Mouse (Mus musculus): Measurements from ENCODE around the gene Mip.
"Not testable (repeated sequence)": the region's sequence is repeated elsewhere in the genome, so short reads cannot be mapped to it uniquely, and the experiment has no call there.

Mip gene

DNA sequence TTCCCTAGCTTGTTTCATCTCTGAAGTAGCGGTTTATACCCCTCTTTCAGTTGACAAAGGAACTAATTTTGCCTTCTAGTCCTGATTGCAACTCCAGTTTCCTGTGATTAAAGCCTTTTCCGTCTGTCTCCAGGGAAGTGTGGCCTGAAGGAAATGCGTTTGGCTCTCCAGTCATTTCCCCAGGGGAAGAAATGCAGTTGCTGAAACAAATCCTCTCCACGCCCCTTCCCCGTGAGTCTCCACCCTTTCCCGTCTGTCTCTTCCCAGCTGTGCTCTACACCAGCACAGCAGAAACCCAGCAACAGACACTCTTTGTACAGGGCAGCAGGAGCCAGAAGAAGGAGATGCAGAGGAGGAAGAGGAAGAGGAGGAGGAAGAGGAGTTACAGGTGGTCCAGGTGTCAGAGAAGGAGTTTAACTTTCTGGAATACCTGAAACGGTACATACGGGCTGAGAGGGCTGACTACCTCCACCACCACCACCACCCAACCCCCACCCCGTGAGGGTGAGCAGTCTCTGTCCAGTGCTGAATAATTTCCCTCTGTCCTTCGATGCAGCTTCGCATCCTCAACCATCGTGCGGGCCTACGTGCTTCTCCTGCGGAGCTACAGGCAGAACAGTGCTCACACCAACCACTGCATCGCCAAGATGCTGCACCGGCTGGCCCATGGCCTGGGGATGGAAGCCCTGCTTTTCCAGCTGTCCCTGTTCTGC lies 21.5 kb downstream of the Mip start:
- DNase-seq (ENCODE audit: low spot score): no peak

DNA sequence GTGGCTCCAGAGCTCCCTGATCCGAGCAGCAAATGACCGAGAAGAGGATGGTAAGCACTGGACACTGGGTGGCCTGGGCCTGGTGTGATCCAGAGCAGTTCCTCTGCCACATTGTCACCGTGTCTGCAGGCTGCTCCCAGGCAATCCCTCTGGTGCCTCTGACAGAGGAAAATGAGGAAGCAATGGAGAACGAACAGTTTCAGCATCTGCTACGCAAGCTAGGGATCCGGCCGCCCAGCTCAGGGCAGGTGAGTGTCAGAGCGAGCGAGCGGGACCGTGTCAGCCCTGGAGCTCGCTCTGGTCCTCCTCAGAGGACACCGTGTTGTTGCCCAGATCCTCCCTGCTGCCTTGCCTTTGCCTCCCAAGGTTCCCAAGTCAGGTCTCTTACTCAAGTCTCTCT lies 24.9 kb downstream of the Mip start:
- DNase-seq (ENCODE audit: low spot score): no peak

DNA sequence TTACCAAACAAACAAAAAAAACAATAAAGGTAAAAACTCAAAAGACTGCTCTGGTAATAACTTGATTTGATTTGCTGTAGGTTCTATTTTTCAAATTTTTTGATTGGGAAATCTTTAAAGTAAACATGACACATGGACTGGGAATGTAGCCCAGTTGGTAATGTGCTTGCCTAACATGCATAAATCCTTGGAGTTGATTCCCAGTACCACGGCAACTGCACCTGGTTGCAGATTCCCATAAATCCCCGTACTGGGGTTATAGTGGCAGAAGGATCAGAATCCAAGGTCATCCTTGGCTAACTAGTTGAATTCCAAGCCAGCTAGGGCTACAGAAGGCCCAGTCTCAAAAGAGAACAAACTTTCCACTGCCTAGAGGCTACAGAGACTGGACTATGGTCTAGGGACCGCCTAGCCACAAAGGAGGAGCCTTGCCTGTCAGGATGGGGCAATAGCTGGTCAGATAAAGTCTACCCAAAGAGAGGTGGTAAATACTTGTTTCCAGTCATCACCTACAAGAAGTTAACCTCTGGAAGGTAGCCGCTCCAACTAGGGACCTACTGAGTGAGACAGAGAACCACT lies 28.1 kb downstream of the Mip start, which contains the start of gene Apon:
Gene Apon (plus strand): TSS at position 420 of the 579 bp plus-strand sequence.
- no peak for DNase-seq (ENCODE audit: low spot score)

DNA sequence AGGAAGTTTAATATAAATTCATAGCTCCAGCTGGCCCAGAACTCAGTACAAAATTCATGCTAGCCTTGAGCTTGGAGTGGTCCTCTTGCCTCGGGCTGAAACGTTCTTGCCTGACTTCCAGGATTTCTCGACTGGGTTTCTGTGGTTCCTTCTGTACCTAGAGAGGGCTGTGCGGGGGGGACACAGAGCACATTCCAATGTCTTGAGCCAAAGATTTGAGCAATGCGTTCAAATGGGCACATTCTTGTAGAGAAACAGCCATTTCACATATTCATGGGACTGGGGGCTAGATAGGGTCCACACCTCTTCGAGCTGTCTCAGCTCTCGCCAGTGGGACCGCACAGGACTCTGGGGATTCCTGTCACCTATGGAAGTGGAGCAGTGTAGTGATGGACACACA lies 30.3 kb downstream of the Mip start:
- DNase-seq (ENCODE audit: low spot score): no peak

DNA sequence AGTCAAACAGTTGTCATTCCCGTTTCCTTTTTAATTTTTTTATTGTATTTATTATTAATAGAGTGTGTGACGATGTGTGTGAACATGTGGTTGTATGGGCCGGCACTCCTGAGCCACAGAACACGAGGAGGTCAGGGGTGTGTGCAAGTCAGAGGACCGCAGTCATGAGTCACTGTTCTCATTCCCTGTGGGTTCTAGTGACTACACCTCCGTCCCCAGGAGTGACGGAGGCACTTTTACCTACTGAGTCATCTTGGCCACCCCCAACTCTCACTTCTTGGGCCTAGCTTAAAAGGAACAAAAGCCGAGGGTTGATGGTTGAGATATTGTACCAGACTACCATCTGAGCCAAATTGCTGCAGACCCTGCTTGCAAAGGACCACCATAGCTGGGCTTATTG lies 30.7 kb downstream of the Mip start:
- no peak for DNase-seq (ENCODE audit: low spot score)

DNA sequence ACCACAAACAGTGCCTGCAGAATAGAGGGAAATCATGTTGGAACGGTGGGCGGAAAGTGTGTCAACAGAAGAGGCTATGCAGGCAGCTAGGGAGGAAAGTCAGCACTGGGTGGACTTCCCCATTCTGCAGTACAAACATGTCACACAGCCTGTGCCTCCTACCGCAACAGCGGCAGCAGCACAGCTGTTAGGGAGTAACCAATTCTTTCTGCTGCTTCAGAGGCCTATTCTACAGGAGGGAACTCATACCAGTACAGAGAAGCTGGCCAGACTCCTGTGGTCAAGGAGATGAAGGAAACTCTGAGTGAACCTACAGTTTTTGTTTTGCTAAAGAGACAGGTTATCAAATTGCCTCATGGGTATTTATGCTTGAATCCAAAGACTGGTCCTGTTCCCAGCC lies 33.3 kb downstream of the Mip start:
- DNase-seq (ENCODE audit: low spot score): no peak

DNA sequence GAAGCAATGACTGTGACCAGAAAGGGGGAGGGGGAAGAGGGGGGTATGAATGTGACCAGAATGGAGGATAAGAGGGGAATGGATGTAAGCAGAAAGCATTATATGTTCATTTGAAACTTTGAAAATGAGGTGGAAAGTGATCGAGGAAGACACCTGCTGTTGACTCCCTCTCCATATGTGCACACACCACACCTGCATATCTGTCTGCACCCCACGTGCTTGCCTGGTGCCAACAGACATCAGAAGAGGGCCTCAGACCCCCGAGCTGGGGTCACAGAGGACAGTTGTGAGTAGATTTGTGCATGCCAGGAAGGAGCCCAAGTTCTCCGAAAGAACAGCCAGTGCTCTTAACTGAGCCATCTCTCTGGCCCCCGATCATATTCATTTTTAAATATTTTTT lies 34.3 kb downstream of the Mip start:
- no peak for DNase-seq (ENCODE audit: low spot score)

DNA sequence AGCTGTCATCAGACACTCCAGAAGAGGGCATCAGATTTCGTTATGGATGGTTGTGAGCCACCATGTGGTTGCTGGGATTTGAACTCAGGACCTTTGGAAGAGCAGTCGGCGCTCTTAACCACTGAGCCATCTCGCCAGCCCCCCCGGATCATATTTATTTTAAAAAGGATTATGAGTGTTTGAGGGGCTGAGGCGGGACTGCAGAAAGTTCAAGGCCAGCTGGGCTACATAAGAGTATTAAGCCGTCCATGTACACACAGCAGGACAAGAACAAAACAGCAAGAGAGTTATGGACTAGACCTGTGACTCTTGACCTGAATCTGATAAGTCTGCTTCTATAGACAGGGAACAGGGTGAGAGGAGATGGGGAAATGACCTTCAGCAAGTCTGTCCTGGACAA lies 34.7 kb downstream of the Mip start:
- DNase-seq (ENCODE audit: low spot score): not testable (repeated sequence)

DNA sequence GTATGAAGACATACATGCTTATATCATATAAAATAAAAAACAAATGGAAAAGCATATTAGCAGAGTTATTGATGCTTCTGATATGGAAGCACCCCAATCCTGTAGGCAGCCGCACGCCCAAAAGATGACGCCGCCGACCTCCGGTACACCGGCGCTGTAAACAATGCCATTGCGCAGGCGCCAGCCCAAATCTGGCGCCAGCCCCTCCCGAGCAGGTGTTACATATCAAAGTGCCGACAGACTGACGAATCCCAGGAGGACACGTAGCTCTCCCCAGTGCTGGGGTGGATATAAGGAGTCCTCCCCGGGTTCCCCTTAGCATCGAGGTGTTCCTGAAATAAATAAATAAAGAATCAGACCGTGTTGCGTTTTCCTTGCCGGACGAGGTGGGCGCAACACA lies 36.7 kb downstream of the Mip start:
- DNase-seq (ENCODE audit: low spot score): no peak

DNA sequence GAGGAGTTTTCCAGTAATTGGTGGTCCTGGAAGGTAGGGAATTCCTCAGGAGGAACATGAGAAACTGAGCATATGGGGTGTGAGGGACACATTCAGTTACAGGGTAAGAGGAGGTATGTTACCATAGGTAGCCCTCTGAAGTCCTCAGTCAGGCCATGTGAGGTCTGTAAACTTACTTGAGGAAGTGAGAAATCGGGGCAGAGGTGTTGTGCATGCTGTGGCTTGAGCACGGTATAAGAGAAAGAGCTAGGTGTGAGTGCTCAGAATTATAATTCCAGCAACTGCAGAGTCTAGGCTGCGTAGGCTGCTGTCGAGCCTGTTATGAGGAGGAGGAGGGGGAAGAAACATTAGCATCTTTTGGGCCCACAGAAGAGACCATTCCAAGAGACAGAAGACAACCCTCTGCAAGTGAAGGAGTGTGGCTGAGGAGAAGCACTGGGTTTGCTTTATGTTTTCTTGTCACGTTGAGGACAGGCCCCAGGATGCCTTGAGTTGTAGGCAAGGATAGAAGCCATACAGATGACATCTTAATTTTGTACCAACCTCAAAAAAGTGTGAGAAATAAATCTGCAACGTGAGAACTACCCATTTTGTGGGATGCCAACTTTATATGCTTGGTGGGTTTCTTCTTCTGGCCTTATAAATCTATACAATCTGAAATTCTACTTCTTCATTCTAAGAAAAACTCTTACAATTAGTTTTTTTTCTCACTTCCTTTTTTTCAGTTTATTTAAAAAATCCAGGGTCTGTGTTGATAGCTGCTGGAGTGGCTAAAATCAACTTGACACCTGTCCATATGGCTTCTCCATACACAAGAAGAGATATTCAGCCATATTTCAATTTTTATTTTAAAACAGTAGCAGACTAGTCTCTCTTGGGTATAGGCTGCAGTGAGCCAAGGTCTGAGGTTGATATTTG lies 38.0 kb downstream of the Mip start:
- DNase-seq (ENCODE audit: low spot score): no peak

DNA sequence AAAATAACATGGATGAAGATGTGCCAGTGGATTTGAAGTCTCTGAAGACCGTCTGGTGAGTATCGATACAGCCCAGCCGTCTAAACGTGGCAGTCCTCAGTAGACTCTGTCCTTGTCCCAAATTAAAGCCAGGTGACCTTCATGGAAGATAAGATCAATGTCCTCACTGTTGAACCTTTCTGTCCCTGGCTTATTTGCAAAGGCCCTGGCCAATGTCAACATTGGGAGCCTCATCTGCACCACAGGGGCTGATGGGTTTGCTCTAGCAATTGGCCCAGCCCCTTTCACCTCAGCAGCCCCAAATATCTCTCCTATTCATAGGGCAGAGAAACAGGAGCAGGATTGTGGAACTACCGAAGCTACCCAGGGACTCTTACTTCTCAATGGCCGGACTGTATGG lies 42.7 kb downstream of the Mip start, which contains the start of gene Apof:
Gene Apof (plus strand): TSS at position 301 of the 400 bp plus-strand sequence.
- DNase-seq (ENCODE audit: low spot score): no peak

DNA sequence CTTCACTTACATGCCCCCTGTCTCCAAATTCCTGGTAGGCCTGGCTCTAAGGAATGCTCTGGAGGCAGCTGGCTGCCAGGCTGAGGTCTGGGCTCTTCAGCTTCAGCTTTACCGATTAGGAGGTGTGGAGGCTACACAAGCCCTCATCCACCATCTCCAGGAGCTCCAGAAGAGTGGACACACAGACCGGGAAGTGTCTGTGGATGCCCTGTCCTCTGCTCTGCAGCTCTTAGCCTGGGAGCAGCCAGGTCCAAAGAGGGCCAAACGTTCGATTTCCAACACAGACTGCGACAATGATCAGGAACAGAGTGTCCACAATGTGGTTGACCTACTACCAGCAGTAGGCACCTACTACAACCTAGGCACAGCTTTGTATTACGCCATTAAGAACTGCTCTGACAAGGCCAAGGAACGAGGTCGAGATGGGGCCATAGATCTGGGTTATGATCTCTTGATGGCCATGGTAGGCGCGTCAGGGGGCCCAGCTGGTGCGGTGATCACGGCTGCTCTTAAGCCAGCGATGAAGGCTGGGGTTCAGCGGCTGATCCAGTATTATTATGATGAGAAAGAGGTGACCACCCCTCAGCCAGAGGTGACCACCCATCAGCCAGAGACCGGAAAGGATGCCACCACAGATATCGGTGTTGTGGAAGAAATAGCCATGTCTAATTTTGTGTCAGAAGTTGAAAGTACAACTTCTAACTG lies 43.7 kb downstream of the Mip start:
- DNase-seq (ENCODE audit: low spot score): no peak

DNA sequence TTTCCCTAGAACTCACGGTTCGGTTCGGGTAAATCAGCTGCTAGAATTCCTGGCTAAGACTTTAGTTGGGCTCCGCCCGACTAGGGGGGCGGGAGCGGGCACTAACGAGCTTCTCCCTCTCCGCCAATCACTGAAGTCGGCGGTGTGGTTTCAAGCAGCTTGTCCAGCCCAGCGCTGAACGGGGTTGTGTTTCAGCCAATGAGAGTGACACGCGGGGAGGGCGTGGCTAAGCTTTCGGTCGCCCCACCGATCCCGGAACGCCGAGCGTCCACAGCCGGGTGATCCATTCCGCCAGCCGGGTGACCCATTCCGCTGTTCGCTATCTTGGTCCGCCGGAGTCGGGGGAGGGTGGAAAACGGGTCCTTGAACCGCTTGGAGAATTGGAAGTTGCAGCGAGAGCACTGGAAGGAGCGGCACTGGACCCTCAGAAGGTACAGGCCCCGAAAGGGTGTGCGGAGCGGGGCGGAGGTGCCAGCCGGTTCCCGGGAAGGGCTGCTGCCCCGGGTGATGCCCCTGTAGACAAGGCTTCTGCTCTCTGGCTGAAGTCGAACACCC lies 44.7 kb downstream of the Mip start, which contains the start of gene Stat2:
Gene Stat2 (plus strand): TSS at position 273 of the 555 bp plus-strand sequence.
- DNase-seq (ENCODE audit: low spot score): peak; percentile 99

DNA sequence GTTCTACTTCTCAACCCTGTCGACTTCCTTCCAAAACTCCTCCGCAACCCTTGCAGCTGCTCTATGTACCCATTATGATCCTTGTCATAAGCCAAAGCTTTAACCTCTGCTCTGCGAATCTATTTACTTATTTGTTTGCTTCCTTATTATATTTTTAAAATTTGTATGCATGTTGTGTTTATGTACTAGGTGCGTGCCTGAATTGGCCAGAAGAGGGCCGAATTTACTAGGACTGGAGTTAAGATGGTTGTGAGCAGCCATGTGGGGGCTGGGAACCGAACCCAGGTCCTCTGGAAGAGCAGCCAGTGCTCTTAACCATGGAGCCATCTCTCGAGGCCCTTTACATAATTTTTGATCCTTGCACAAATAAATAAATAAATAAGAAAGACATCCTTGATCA lies 45.2 kb downstream of the Mip start:
- DNase-seq (ENCODE audit: low spot score): no peak

DNA sequence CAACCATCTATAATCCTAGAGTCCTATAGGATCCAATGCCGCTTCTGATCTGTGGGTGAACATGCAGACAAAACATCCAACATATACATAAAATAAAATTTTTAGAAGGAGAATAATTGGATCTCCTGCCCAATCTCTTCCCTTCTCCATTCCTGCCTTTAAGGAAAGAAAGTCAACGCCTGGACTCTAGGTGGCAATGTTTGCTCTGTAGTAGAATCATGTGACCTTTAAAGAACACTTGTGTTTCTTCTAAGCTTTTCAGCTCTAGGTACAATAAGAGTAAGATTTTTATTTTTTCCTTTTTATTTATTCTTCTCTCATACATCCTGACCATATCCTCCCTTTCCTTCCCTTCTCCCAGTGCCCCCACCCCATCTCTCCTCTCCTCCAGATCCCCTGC lies 46.2 kb downstream of the Mip start:
- no peak for DNase-seq (ENCODE audit: low spot score)

DNA sequence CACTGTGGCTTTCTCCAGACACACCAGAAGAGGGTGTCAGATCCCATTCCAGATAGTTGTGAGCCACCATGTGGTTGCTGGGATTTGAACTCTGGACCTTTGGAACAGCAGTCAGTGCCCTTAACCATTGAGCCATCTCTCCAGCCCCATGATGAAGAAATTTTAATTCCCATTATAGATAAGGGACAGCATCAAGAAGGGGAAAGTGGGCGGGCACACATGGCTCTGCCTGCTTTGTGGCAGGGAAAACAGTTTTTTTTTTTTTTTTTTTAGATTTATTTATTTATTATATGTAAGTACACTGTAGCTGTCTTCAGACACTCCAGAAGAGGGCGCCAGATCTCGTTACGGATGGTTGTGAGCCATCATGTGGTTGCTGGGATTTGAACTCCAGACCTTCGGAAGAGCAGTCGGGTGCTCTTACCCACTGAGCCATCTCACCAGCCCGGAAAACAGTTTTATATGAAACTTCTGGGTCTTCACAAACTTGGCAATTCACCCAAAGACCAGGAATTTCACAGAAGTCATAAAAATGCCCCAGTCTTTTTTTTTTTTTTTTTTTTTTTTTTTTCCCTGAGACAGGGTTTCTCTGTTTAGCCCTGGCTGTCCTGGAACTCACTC lies 47.3 kb downstream of the Mip start:
- DNase-seq (ENCODE audit: low spot score): not testable (repeated sequence)

DNA sequence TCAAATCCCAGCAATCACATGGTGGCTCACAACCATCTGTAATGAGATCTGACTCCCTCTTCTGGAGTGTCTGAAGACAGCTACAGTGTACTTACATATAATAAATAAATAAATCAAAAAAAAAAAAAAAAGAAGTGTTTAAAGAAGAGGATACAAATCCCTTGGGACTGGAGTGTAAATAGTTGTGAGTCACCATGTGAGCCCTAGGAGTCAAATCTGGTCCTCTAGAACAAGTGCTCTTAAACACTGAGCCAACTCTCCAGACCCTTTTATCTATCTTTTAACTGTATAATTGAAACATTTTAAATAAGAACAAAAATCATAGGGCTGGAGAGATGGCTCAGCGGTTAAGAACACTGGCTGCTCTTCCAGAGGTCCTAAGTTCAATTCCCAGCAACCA lies 49.7 kb downstream of the Mip start:
- DNase-seq (ENCODE audit: low spot score): not testable (repeated sequence)

DNA sequence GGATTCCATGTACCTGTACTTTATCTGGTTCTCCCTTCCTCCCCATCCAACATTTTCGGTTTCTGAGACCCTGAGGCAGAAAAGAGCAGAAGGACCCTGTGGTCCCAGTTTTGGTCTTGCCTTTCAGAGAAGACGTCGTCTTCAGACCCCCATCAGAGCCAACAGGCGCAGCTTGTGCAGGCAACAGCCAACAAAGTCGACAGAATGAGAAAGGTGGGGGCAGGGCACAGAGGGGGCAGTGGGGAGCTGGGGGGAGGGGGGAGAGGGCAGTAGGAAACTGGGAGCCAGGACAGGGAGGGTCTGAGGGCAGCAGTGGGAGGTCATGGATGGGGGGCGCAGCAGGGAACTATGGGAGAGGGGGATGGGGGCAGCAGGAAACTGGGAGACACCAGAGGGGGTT lies 52.5 kb downstream of the Mip start:
- DNase-seq (ENCODE audit: low spot score): no peak

DNA sequence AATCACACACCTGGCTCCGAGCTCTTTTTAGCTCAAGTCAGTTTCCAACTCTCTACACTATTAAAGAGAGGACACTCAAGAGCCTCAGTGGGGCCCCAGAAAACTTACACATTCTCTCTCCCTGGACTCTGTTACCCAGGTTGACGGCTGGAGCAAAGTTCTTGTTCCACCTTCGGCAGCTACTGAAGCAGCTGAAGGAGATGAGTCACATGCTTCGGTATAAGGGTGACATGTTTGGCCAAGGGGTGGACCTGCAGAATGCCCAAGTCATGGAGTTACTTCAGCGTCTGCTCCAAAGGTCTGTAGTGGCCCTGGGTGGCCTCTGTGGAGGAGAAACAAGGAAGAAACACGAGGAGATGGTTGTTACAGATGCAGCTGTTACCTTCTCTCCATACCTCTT lies 55.3 kb downstream of the Mip start:
- no peak for DNase-seq (ENCODE audit: low spot score)
